Mouse (Mus musculus): ENCODE measurements around the gene Spata21. TPM values are rescaled to one million over a fixed set of nuclear protein-coding genes. Genes with fewer than 3 reads are reported as not detected.
A peak's percentile ranks its signal among the peaks of the same experiment; 100 is the strongest.

Gene Spata21
- 0.05 TPM in 1 of 2 replicates, not detected in the other for polyA plus RNA-seq (2016; fragmentation: Nextera tagmentation; extraction: Ambion mirVana)

GRCm38 (mm10) chr4:141088033-141088432, at the start of gene Spata21:
Spata21 (plus strand) TSS chr4:141088333.
- Histone ChIP-seq H3K4me2 (peak within 1 kb of the TSS; percentile 44; the same call in 1 of the 2 replicates), H3K9me3 (replicated peaks) (no peaks in the 10 kb centered on the region), H3K4me3 (no peak within 1 kb of the TSS), H3K36me3 (no peaks in the 10 kb centered on the region), H3K27me3 (replicated peaks) (0 out of 2 replicates have a peak, but pooled peaks cover 13% of the 10 kb centered on the region), H3K9ac (no peak within 1 kb of the TSS), H3K27ac (peak within 1 kb of the TSS; percentile 36; the same call in 1 of the 2 replicates), H3K4me1 (peaks cover 22% of the 10 kb centered on the region)
- 63% methylated on average over 6 of the region's 6 CpGs for WGBS (ENCODE audit: insufficient replicate concordance)
- ATAC-seq = no peak

- Histone ChIP-seq H3K36me3 (peaks cover 3% of the 10 kb centered on the region; the same call in 1 of the 2 replicates), H3K9me3 (replicated peaks) (no peaks in the 10 kb centered on the region), H3K9ac (no peak overlapping the region), H3K27me3 (replicated peaks) (no peaks in the 10 kb centered on the region), H3K4me1 (peaks cover 8% of the 10 kb centered on the region; the same call in 1 of the 2 replicates), H3K27ac (no peak overlapping the region), H3K4me3 (no peak overlapping the region), H3K4me2 (peak overlapping the region; percentile 18; the same call in 1 of the 2 replicates)
- 44% methylated on average over 12 of the region's 12 CpGs for WGBS (ENCODE audit: insufficient replicate concordance)
- no peak for ATAC-seq
Observed at GRCm38 (mm10) chr4:141041117-141041516, 47.0 kb upstream of the Spata21 start.

DNA sequence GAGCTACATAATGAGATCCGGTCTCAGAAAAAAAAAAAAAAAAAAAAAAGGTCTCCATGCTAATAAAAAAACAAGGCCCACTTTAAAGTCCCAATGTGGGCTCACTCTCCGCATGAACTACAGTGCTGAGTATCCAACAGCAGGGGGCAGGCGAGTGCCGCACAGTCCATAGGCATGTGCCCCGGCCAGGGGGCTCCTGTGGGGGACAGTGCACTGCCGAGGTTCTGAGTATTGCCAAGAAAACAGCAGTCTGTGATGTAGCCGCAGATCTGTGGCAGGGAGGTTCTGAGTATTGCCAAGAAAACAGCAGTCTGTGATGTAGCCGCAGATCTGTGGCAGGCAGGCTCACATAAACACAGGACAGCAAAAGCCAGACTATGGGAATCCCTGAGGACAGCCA, 43.3 kb upstream of the Spata21 start:
- no peak for ATAC-seq
- Histone ChIP-seq H3K4me1 (peaks cover 8% of the 10 kb centered on the region; the same call in 1 of the 2 replicates), H3K9ac (no peak overlapping the region), H3K4me3 (no peak overlapping the region), H3K9me3 (replicated peaks) (no peaks in the 10 kb centered on the region), H3K4me2 (no peak overlapping the region), H3K36me3 (peaks cover 3% of the 10 kb centered on the region; the same call in 1 of the 2 replicates), H3K27ac (no peak overlapping the region), H3K27me3 (replicated peaks) (no peaks in the 10 kb centered on the region)
- WGBS (ENCODE audit: insufficient replicate concordance) = 23% methylated on average over 8 of the region's 8 CpGs

DNA sequence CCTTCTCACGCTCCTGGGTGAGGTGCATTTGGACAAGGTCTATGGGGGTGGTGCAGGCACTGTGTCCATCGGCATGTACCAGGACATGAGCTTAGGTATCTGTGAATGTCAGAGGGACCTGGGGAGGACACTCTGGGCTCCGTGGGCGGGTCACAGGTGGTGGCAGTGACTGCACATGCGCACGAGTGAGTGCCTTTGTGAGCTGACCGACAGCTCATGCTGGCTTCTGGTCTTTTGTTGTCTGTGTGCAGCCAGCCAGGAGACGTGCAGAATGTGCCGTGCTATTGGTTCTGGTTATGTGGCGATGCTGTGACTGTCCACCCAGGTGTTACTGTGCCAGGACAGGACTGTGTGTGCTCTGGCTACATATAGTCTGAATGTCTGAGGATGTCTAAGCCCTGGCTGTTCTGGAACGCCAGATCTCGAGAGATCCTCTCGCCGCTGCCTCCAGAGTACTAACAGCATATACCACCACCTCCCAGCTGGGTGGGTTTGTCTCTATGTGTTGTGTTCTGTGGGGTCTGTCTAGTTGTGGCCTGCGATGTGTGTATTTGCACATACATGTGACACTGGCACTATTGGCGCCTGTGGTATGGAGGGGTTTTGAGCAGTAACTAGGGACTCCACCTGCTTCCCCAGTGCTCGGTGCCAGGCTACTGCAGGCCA, 39.2 kb upstream of the Spata21 start:
- Histone ChIP-seq H3K36me3 (peaks cover 3% of the 10 kb centered on the region; the same call in 1 of the 2 replicates), H3K4me3 (no peak overlapping the region), H3K4me2 (no peak overlapping the region), H3K9me3 (replicated peaks) (no peaks in the 10 kb centered on the region), H3K4me1 (peaks cover 8% of the 10 kb centered on the region; the same call in 1 of the 2 replicates), H3K27me3 (replicated peaks) (no peaks in the 10 kb centered on the region), H3K9ac (no peak overlapping the region), H3K27ac (no peak overlapping the region)
- 75% methylated on average over 17 of the region's 17 CpGs for WGBS (ENCODE audit: insufficient replicate concordance)
- no peak for ATAC-seq

- Histone ChIP-seq H3K4me2 (no peak overlapping the region), H3K4me1 (peaks cover 11% of the 10 kb centered on the region; the same call in 1 of the 2 replicates), H3K9me3 (replicated peaks) (no peaks in the 10 kb centered on the region), H3K36me3 (peaks cover 3% of the 10 kb centered on the region; the same call in 1 of the 2 replicates), H3K27ac (no peak overlapping the region), H3K27me3 (replicated peaks) (no peaks in the 10 kb centered on the region), H3K9ac (no peak overlapping the region), H3K4me3 (no peak overlapping the region)
- no peak for ATAC-seq
- WGBS (ENCODE audit: insufficient replicate concordance) = 62% methylated on average over 4 of the region's 4 CpGs
Observed at GRCm38 (mm10) chr4:141049476-141049835, 38.7 kb upstream of the Spata21 start.

- Histone ChIP-seq H3K9me3 (replicated peaks) (no peaks in the 10 kb centered on the region), H3K9ac (no peak overlapping the region), H3K27me3 (replicated peaks) (no peaks in the 10 kb centered on the region), H3K36me3 (peaks cover 7% of the 10 kb centered on the region; the same call in 1 of the 2 replicates), H3K4me1 (peaks cover 11% of the 10 kb centered on the region; the same call in 1 of the 2 replicates), H3K4me3 (no peak overlapping the region), H3K27ac (no peak overlapping the region), H3K4me2 (no peak overlapping the region)
- 81% methylated on average over 12 of the region's 12 CpGs for WGBS (ENCODE audit: insufficient replicate concordance)
- ATAC-seq = no peak
Observed at GRCm38 (mm10) chr4:141052442-141052841, 35.7 kb upstream of the Spata21 start.

DNA sequence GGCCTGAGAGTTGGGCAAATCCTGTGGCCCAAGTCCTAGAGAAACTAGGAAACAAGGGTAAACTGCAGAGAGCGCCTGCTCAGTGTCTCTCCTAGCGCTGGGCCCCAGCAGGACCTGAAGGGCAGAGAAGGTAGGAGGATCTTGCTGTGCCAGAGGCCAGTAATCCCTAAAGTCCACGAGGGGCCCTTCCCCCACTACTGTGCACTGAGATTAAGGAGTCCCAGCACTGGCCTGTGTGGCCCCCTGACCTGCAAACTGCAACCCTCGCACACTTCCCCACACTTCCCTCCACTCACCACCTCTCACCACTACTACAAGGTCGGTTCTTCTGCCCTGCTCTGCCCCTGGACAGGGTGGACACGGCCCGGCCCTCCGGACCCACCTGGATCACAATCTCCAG, 35.0 kb upstream of the Spata21 start:
- Histone ChIP-seq H3K27ac (no peak overlapping the region), H3K4me2 (no peak overlapping the region), H3K27me3 (replicated peaks) (no peaks in the 10 kb centered on the region), H3K4me1 (peaks cover 11% of the 10 kb centered on the region; the same call in 1 of the 2 replicates), H3K9me3 (replicated peaks) (no peaks in the 10 kb centered on the region), H3K9ac (no peak overlapping the region), H3K4me3 (no peak overlapping the region), H3K36me3 (peaks cover 8% of the 10 kb centered on the region; the same call in 1 of the 2 replicates)
- 62% methylated on average over 8 of the region's 8 CpGs for whole genome bisulfite sequencing (ENCODE audit: insufficient replicate concordance)
- ATAC-seq = peak; percentile 43

GRCm38 (mm10) chr4:141053568-141054161, 34.5 kb upstream of the Spata21 start:
- no peak overlapping the region for H3K4me3 ChIP-seq
- ATAC-seq = no peak

GRCm38 (mm10) chr4:141056970-141057369, 31.2 kb upstream of the Spata21 start:
- no peak overlapping the region for H3K9ac ChIP-seq
- no peak for ATAC-seq
- WGBS (ENCODE audit: insufficient replicate concordance) = 86% methylated on average over 10 of the region's 10 CpGs
- no peaks in the 10 kb centered on the region for H3K9me3 ChIP-seq (replicated peaks)
- no peak overlapping the region for H3K27ac ChIP-seq
- H3K27me3 ChIP-seq (replicated peaks) = no peaks in the 10 kb centered on the region
- H3K36me3 ChIP-seq = peaks cover 8% of the 10 kb centered on the region; the same call in 1 of the 2 replicates
- H3K4me1 ChIP-seq = peaks cover 36% of the 10 kb centered on the region
- H3K4me2 ChIP-seq = no peak overlapping the region
- no peak overlapping the region for H3K4me3 ChIP-seq

More at GRCm38 (mm10) chr4:141053568-141054161, 34.5 kb upstream of the Spata21 start:
- no peak overlapping the region for H3K9ac ChIP-seq
- H3K27ac ChIP-seq = no peak overlapping the region
- H3K4me1 ChIP-seq = peaks cover 11% of the 10 kb centered on the region; the same call in 1 of the 2 replicates
- H3K27me3 ChIP-seq (replicated peaks) = no peaks in the 10 kb centered on the region
- no peaks in the 10 kb centered on the region for H3K9me3 ChIP-seq (replicated peaks)
- WGBS (ENCODE audit: insufficient replicate concordance) = 57% methylated on average over 17 of the region's 17 CpGs
- no peak overlapping the region for H3K4me2 ChIP-seq
- H3K36me3 ChIP-seq = peaks cover 8% of the 10 kb centered on the region; the same call in 1 of the 2 replicates

DNA sequence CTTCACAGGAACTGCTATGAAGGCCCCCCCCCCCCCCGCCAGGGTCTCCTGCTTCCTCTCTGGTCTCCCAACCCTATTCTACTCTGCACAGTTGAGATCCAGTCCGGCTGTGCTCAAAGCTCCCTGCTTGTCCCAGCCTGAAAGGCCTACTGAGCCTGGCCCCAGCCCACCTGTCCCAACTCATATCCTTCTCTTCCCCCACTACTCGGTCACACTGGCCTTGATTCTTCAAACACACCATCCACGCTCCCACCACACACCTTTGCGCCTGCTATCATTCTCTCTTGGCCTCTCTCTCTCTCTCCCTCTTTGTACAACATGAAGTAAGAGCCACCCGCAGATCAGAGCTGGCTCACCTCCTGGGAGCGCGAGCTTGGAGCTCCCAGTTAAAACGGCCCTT, 29.3 kb upstream of the Spata21 start:
- Histone ChIP-seq H3K4me2 (no peak overlapping the region), H3K36me3 (peaks cover 8% of the 10 kb centered on the region; the same call in 1 of the 2 replicates), H3K9me3 (replicated peaks) (no peaks in the 10 kb centered on the region), H3K4me1 (peaks cover 35% of the 10 kb centered on the region), H3K27ac (no peak overlapping the region), H3K9ac (no peak overlapping the region), H3K27me3 (replicated peaks) (no peaks in the 10 kb centered on the region), H3K4me3 (no peak overlapping the region)
- WGBS (ENCODE audit: insufficient replicate concordance) = 71% methylated on average over 9 of the region's 9 CpGs
- ATAC-seq = no peak

GRCm38 (mm10) chr4:141059616-141060425, 28.3 kb upstream of the Spata21 start:
- no peaks in the 10 kb centered on the region for H3K27me3 ChIP-seq (replicated peaks)
- peak overlapping the region; percentile 85 for H3K27ac ChIP-seq
- H3K4me1 ChIP-seq = peaks cover 32% of the 10 kb centered on the region
- H3K9me3 ChIP-seq (replicated peaks) = no peaks in the 10 kb centered on the region
- peak; percentile 54 for ATAC-seq
- H3K4me2 ChIP-seq = peak overlapping the region; percentile 92
- H3K36me3 ChIP-seq = peaks cover 13% of the 10 kb centered on the region; the same call in 1 of the 2 replicates
- peak overlapping the region; percentile 77 for H3K9ac ChIP-seq
- H3K4me3 ChIP-seq = peak overlapping the region; percentile 65
- 8% methylated on average over 32 of the region's 32 CpGs for WGBS (ENCODE audit: insufficient replicate concordance)
